10 mouse cellular contexts compared by ENCODE assay signal in genomic region chr13:43452843-43453605, GRCm38 (mm10). TPM values are rescaled to one million over a fixed set of nuclear protein-coding genes. Genes with fewer than 3 reads are reported as not detected.
DNase-seq lines count a peak whose midpoint lies in the region; ATAC-seq and TF ChIP-seq lines count a peak whose summit lies in the region.
"Had no signal": no experiment of that assay in that cellular context is flagged by ENCODE, and none has a peak within 500 bp of the region (broad histone marks: within the 10 kb centered on the region; RNA-seq: fewer than 3 reads in every experiment).

No protein-coding gene starts in this region.

- no peaks in the 10 kb centered on the region for H3K9me3 ChIP-seq in heart, postnatal 0 days (replicated peaks; ENCODE audit: control insufficient read depth, low read length)
- H3K9me3 ChIP-seq in hindbrain, embryonic 15.5 days, result no peaks in the 10 kb centered on the region
- H3K9me3 ChIP-seq: embryonic facial prominence, embryonic 12.5 days; limb, embryonic 15.5 days had no signal

- H3K36me3 ChIP-seq in heart, postnatal 0 days (replicated peaks; ENCODE audit: control insufficient read depth, insufficient read depth, low read length), result no peaks in the 10 kb centered on the region
- no peaks in the 10 kb centered on the region for H3K36me3 ChIP-seq in spleen, adult 2 months (ENCODE audit: control insufficient read depth, insufficient read depth, low read length)
- H3K36me3 ChIP-seq in hindbrain, embryonic 15.5 days, result no peaks in the 10 kb centered on the region
- H3K36me3 ChIP-seq: embryonic facial prominence, embryonic 12.5 days; limb, embryonic 15.5 days had no signal

- H3K27me3 ChIP-seq in heart, postnatal 0 days (ENCODE audit: control insufficient read depth, insufficient read depth, low read length), result no peaks in the 10 kb centered on the region
- no peaks in the 10 kb centered on the region for H3K27me3 ChIP-seq in spleen, adult 2 months (ENCODE audit: control insufficient read depth, insufficient read depth, low read length)
- H3K27me3 ChIP-seq in hindbrain, embryonic 15.5 days, result no peaks in the 10 kb centered on the region
- H3K27me3 ChIP-seq: embryonic facial prominence, embryonic 12.5 days; limb, embryonic 15.5 days had no signal

- no peak for TF ChIP-seq EP300 in heart, postnatal 0 days (IDR thresholded peaks at IDR 0.05; ENCODE audit: low read depth)

- H3K4me1 ChIP-seq in heart, postnatal 0 days (ENCODE audit: control insufficient read depth, insufficient read depth), result peaks cover 27% of the 10 kb centered on the region
- H3K4me1 ChIP-seq in spleen, adult 2 months (ENCODE audit: control insufficient read depth, insufficient read depth, insufficient read length), result peaks cover 18% of the 10 kb centered on the region
- H3K4me1 ChIP-seq in hindbrain, embryonic 15.5 days (replicated peaks), result peaks cover 6% of the 10 kb centered on the region
- H3K4me1 ChIP-seq: limb, embryonic 15.5 days had no signal

- peak overlapping the region; percentile 39; the same call in 1 of the 2 replicates for H3K4me2 ChIP-seq in heart, postnatal 0 days (ENCODE audit: low read depth, low read length)
- H3K4me2 ChIP-seq in hindbrain, embryonic 15.5 days, result no peak overlapping the region
- H3K4me2 ChIP-seq: embryonic facial prominence, embryonic 12.5 days; limb, embryonic 15.5 days had no signal

- WGBS in heart, postnatal 0 days, result 48% methylated on average over 7 of the region's 7 CpGs
- 25% methylated on average over 7 of the region's 7 CpGs for WGBS in spleen, adult 2 months
- WGBS in hindbrain, embryonic 15.5 days, result 20% methylated on average over 7 of the region's 7 CpGs

- TF ChIP-seq CTCF in heart, postnatal 0 days (IDR thresholded peaks at IDR 0.05; ENCODE audit: low read depth), result no peak
- TF ChIP-seq CTCF in spleen, adult 2 months (IDR thresholded peaks at IDR 0.05; ENCODE audit: extremely low read depth, insufficient read depth, insufficient read length, insufficient replicate concordance), result no peak

- no peak for TF ChIP-seq POLR2A in spleen, adult 2 months (IDR thresholded peaks at IDR 0.05; ENCODE audit: low read depth, low read length)

- intact Hi-C loops in heart, postnatal 36 days (cut with DNase I), result loop anchor here (2.0 kb wide), 1 partner anchor 26 kb away; no protein-coding TSS in a partner anchor

- no peak overlapping the region for H3K9ac ChIP-seq in heart, postnatal 0 days (replicated peaks; ENCODE audit: low read depth, low read length)
- no peak overlapping the region for H3K9ac ChIP-seq in hindbrain, embryonic 15.5 days
- H3K9ac ChIP-seq: embryonic facial prominence, embryonic 12.5 days; limb, embryonic 15.5 days had no signal

- H3K4me3 ChIP-seq in heart, postnatal 0 days (ENCODE audit: low read depth, low read length), result no peak overlapping the region
- no peak overlapping the region; the same call in 1 of the 2 replicates for H3K4me3 ChIP-seq in spleen, adult 2 months (ENCODE audit: extremely low read depth, insufficient read depth, insufficient read length)
- no peak overlapping the region for H3K4me3 ChIP-seq in hindbrain, embryonic 15.5 days
- H3K4me3 ChIP-seq: embryonic facial prominence, embryonic 12.5 days; limb, embryonic 15.5 days had no signal

- no peak for ATAC-seq in heart, postnatal 0 days (ENCODE audit: insufficient read depth, low read depth)
- no peak for ATAC-seq in hindbrain, embryonic 15.5 days (ENCODE audit: low FRiP score, low read depth)

- DNase-seq in heart, postnatal 0 days (ENCODE audit: low spot score), result no peak
- no peak for DNase-seq in heart, postnatal 36 days
- DNase-seq in spleen, adult 2 months (ENCODE audit: low read depth in 1 of 2, low spot score in 2 of 2), result peak in 1 of 2 experiments; percentile 18
- DNase-seq in spleen, adult 18-20 months, result no peak
- DNase-seq in thymus, postnatal 4 days, result peak; percentile 62
- DNase-seq in adrenal gland, postnatal 10 days, result no peak
- DNase-seq: gastrocnemius, postnatal 36 days had no signal

- H3K27ac ChIP-seq in heart, postnatal 0 days (ENCODE audit: low read depth), result peak overlapping the region; percentile 56
- peak overlapping the region; percentile 81 for H3K27ac ChIP-seq in spleen, adult 2 months (ENCODE audit: insufficient read depth, low read length)
- H3K27ac ChIP-seq in hindbrain, embryonic 15.5 days (replicated peaks), result peak overlapping the region; percentile 5; the same call in 1 of the 2 replicates
- H3K27ac ChIP-seq: embryonic facial prominence, embryonic 12.5 days; limb, embryonic 15.5 days had no signal

RNA-seq across cellular contexts. Expression of gene Ranbp9, which starts 28.1 kb away (rescaled TPM):
- 42.5 and 54.6 TPM in 2 replicates for total RNA-seq in heart, postnatal 0 days (2014; rRNA removed; ENCODE audit: low replicate concordance)
- 6.7 and 6.9 TPM in 2 replicates for polyA plus RNA-seq in heart, postnatal 0 days (2015; fragmentation: Nextera tagmentation; extraction: Ambion mirVana)
- total RNA-seq in heart, postnatal 36 days (2021), result 10 to 100 TPM; 43.0 to 48.3 TPM
- 14.4 and 15.7 TPM in 2 replicates for polyA plus RNA-seq in spleen, adult 2 months (2012; rRNA removed)
- polyA plus RNA-seq in hindbrain, embryonic 15.5 days (2015; fragmentation: Nextera tagmentation; extraction: Ambion mirVana), result 13.6 and 14.6 TPM in 2 replicates
- total RNA-seq in adrenal gland, postnatal 10 days (2021), result 10 to 100 TPM; 53.1 to 59.9 TPM

RNA-seq across cellular contexts. Expression of gene Nol7, which starts 54.8 kb away (rescaled TPM):
- 36.4 and 54.7 TPM in 2 replicates for total RNA-seq in heart, postnatal 0 days (2014; rRNA removed; ENCODE audit: low replicate concordance)
- 139 TPM in 2 replicates for polyA plus RNA-seq in heart, postnatal 0 days (2015; fragmentation: Nextera tagmentation; extraction: Ambion mirVana)
- total RNA-seq in heart, postnatal 36 days (2021), result 100 to 1,000 TPM; 102 to 122 TPM
- polyA plus RNA-seq in spleen, adult 2 months (2012; rRNA removed), result 62.1 and 83.8 TPM in 2 replicates
- polyA plus RNA-seq in hindbrain, embryonic 15.5 days (2015; fragmentation: Nextera tagmentation; extraction: Ambion mirVana), result 168 and 171 TPM in 2 replicates
- 100 to 1,000 TPM; 109 to 122 TPM for total RNA-seq in adrenal gland, postnatal 10 days (2021)

Comparison
In these comparisons a context has a peak if more than half of its experiments do, and no peak if none do; other contexts are left out.
1. H3K27ac ChIP-seq: peak in every context shown above with its lines; median percentile 81 in spleen, adult 2 months; 56 in heart, postnatal 0 days; 5 in hindbrain, embryonic 15.5 days.